Mouse (Mus musculus) liver, postnatal 0 days (tissue): ENCODE results near the gene Vash1. TPM values are rescaled to one million over a fixed set of nuclear protein-coding genes. Genes with fewer than 3 reads are reported as not detected.
A peak's percentile ranks its signal among the peaks of the same experiment; 100 is the strongest.

Experiments
- ATAC-seq: fragments of 200-750 bp; cut with Nextera tagmentation; 2 replicates; pipeline ENCODE4 v1.8.0; 2017; ENCODE audit warnings: mild to moderate bottlenecking, moderate library complexity
- DNase-seq: peaks from one replicate; pipeline ENCODE4 v3.0.0-alpha.2; 2016
- H3K27ac ChIP-seq: fragments of 300-500 bp; sonication (generic); 2 replicates; pipeline ENCODE4 v1.5.1; 2014; ENCODE audit warnings: antibody characterized with exemption, moderate library complexity, mild to moderate bottlenecking, low read depth
- H3K27me3 ChIP-seq: fragments of 300-500 bp; sonication (generic); 2 replicates; pipeline ENCODE4 v1.6.1; 2014; ENCODE audit warnings: low read length, control low read depth, mixed read lengths; ENCODE audit not compliant: insufficient read depth
- H3K36me3 ChIP-seq: fragments of 300-500 bp; sonication (generic); replicated peaks from 2 replicates; pipeline ENCODE4 v1.6.1; 2014; ENCODE audit warnings: mild to moderate bottlenecking, control low read depth, low read length, moderate library complexity, mixed read lengths; ENCODE audit not compliant: insufficient read depth
- H3K4me1 ChIP-seq: fragments of 300-500 bp; sonication (generic); 2 replicates; pipeline ENCODE4 v1.6.1; 2014; ENCODE audit warnings: antibody characterized with exemption, mild to moderate bottlenecking, control low read depth; ENCODE audit not compliant: insufficient read depth
- H3K4me2 ChIP-seq: fragments of 300-500 bp; sonication (generic); 2 replicates; pipeline ENCODE4 v1.6.1; 2014; ENCODE audit warnings: low read depth, mild to moderate bottlenecking, low read length, moderate library complexity, mixed read lengths
- H3K4me3 ChIP-seq: fragments of 300-500 bp; sonication (generic); 2 replicates; pipeline ENCODE4 v1.5.1; 2014; ENCODE audit warnings: low read depth, low read length
- H3K9ac ChIP-seq: fragments of 300-500 bp; sonication (generic); replicated peaks from 2 replicates; pipeline ENCODE4 v1.6.1; 2014; ENCODE audit warnings: mild to moderate bottlenecking, moderate library complexity
- H3K9me3 ChIP-seq: fragments of 300-500 bp; sonication (generic); 2 replicates; pipeline ENCODE4 v1.6.1; 2016; ENCODE audit warnings: mild to moderate bottlenecking, control low read depth, low read length, mixed read lengths
- CTCF ChIP-seq: sonication (generic); IDR thresholded peaks from 2 replicates; pipeline ENCODE4 v1.5.1; 2016; ENCODE audit warnings: antibody characterized with exemption, low read depth
- EP300 ChIP-seq: IDR thresholded peaks from 2 replicates; pipeline ENCODE4 v1.6.1; 2016; ENCODE audit warnings: antibody characterized with exemption, low read depth, mild to moderate bottlenecking
- WGBS: fragments of 180-500 bp; shearing (Covaris S2); extraction: QIAGEN DNeasy Blood & Tissue Kit; methylation state at CpG from one replicate; pipeline ENCODE4 v1.1.7; 2014; ENCODE audit not compliant: insufficient replicate concordance; 5-methylcytosine and 5-hydroxymethylcytosine counted together
- polyA plus RNA-seq: library from polyadenylated mRNA; unstranded; fragments of >200 nt; fragmentation: Nextera tagmentation; extraction: Ambion mirVana; gene quantifications from 2 replicates; pipeline ENCODE4 v1.2.1, GENCODE M21; 2015

The Vash1 gene
- polyA plus RNA-seq, 1 experiment from 2014 or later, result 1.4 TPM

DNA sequence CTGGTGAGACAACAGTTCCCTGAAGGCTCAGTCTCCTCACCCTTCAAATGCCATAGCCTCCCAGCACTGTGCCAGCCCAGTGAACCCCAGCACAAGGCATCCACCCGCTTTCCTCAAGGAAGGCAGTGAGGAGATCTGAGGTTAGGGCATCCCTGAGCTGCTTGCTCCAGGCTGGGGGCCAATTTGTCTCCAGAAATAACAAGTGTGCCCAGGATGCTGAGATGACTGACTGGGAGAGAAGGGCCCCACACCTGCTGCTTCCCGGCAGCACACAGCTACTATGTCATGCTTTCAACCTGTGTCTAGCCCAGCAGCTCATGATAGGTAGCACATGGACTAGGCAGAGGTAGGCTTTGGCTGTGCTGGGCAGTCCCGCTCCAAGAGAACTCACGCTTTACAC lies 23.0 kb downstream of the Vash1 start:
- Histone ChIP-seq H3K9me3 (no peaks in the 10 kb centered on the region), H3K4me2 (no peak overlapping the region), H3K4me1 (no peaks in the 10 kb centered on the region), H3K27me3 (no peaks in the 10 kb centered on the region), H3K4me3 (no peak overlapping the region), H3K27ac (no peak overlapping the region), H3K9ac (no peak overlapping the region), H3K36me3 (no peaks in the 10 kb centered on the region)
- DNase-seq (no peak), ATAC-seq (no peak)
- TF ChIP-seq EP300 (no peak), CTCF (no peak)
- WGBS, result 76% methylated on average over 4 of the region's 4 CpGs

DNA sequence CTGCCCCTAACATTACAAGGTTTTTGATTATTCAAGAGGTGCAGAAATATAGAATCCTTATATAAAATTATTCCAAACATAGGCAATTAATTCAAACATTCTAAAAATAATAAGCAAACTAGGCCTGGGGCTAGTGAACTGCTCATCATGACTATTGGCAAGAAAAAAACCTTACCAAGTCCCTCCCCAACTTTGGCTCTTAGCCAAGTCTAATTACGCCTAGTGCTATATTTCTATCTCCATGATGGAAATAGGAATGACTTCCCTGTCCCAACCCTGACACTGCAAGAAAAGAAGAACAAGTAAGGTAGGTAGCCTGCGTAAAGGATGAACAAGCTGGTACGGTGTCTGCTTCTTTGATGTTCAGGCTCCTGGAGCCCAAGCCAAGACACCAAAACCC lies 24.2 kb downstream of the Vash1 start:
- H3K4me1 ChIP-seq, result no peaks in the 10 kb centered on the region
- no peak overlapping the region for H3K9ac ChIP-seq
- no peak overlapping the region for H3K4me3 ChIP-seq
- H3K27me3 ChIP-seq, result no peaks in the 10 kb centered on the region
- WGBS, result 92% methylated on average over 3 of the region's 3 CpGs
- H3K36me3 ChIP-seq, result no peaks in the 10 kb centered on the region
- H3K27ac ChIP-seq, result no peak overlapping the region
- no peaks in the 10 kb centered on the region for H3K9me3 ChIP-seq
- TF ChIP-seq CTCF, result no peak
- TF ChIP-seq EP300, result no peak
- DNase-seq (no peak), ATAC-seq (no peak)
- H3K4me2 ChIP-seq, result no peak overlapping the region

DNA sequence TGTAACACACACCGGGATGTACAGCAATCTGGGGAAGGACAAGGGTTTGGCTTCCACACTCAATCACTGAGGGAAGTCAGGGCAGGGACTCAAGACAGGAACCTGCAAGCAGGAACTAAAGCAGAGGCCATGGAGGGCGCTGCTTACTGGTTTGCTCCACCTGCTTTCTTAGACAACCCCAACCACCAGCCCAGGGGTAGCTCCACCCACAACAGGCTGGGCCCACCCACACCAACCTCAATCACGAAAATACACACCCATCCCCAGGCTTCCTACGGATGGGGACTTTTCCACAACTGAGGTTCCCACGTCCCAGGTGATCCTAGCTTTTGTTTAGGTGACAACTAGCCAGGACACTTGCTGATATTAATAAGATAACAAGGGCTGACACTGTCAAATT lies 27.3 kb downstream of the Vash1 start:
- Histone ChIP-seq H3K4me3 (no peak overlapping the region), H3K9ac (no peak overlapping the region), H3K36me3 (no peaks in the 10 kb centered on the region), H3K4me2 (no peak overlapping the region), H3K27me3 (no peaks in the 10 kb centered on the region), H3K4me1 (no peaks in the 10 kb centered on the region), H3K27ac (no peak overlapping the region), H3K9me3 (no peaks in the 10 kb centered on the region)
- TF ChIP-seq EP300 (no peak), CTCF (no peak)
- ATAC-seq, result no peak
- WGBS, result 73% methylated on average over 5 of the region's 5 CpGs
- no peak for DNase-seq

DNA sequence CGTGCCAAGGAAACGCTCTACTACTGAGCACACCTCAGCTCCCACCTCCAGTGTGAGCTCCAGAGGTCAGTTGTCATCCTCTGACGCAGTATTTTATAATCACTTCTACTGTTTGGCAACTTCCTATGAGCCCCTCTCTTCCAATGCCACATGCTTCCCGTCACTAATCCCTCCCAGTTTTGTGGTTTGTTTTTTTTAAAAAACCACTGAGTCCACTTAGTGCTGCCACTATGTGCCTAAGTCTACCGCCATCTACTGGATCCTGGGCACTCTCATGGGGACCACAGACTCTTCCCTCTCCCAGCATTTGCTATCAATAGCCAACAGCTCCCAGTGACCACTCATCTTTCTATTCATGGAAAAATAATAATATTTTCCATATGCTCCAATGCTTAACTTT lies 35.5 kb downstream of the Vash1 start:
- TF ChIP-seq EP300 (no peak), CTCF (peak; percentile 45)
- DNase-seq (no peak), ATAC-seq (no peak)
- WGBS, result 27% methylated on average over 5 of the region's 5 CpGs
- Histone ChIP-seq H3K4me3 (no peak overlapping the region), H3K4me2 (no peak overlapping the region), H3K27me3 (no peaks in the 10 kb centered on the region), H3K9ac (no peak overlapping the region), H3K27ac (no peak overlapping the region), H3K9me3 (no peaks in the 10 kb centered on the region), H3K36me3 (no peaks in the 10 kb centered on the region), H3K4me1 (no peaks in the 10 kb centered on the region)

DNA sequence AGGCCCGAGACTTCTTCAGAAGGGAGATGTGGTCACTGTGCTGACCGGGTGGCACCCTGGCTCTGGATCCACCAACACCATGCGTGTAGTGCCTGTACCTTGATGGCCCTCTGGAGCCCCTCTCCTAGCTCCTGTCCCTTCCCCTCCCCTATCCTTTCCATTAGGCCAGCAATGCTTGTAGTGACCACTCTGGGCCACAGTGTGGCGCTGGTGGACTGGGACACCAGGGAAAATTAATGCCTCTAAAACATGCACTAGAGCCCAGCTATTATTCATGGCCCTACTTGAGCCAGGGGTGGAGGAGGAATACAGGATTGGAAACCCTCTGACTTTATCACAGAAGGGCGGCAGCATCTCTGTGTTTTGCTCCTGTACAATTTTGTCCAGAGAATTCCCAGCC lies 36.9 kb downstream of the Vash1 start:
- H3K4me3 ChIP-seq, result no peak overlapping the region
- peak; percentile 72 for DNase-seq
- H3K27me3 ChIP-seq, result no peaks in the 10 kb centered on the region
- H3K27ac ChIP-seq, result no peak overlapping the region
- 49% methylated on average over 5 of the region's 5 CpGs for WGBS
- TF ChIP-seq CTCF (peak; percentile 81), EP300 (no peak)
- no peaks in the 10 kb centered on the region for H3K9me3 ChIP-seq
- H3K4me2 ChIP-seq, result no peak overlapping the region
- H3K4me1 ChIP-seq, result no peaks in the 10 kb centered on the region
- no peak overlapping the region for H3K9ac ChIP-seq
- no peaks in the 10 kb centered on the region for H3K36me3 ChIP-seq
- no peak for ATAC-seq

DNA sequence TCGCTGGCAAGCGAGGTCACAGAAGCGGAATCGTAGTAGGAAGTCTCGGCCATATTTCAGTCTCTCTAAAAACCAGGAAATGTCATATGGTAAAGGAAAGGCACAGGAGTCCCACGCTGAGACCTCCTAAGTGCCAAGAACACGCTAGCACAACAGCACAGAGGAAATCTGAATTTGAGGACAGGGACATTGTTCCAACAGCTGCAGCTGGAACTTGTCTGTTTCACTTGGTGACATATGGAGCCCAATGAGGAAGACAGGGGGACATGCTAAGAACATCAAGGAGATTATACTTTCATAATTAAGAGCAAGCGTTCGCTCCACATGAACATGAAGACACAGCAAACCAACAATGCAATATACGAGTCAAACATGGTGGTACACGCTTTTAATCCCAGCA lies 38.5 kb downstream of the Vash1 start:
- H3K4me3 ChIP-seq, result no peak overlapping the region
- no peak overlapping the region for H3K27ac ChIP-seq
- H3K27me3 ChIP-seq, result no peaks in the 10 kb centered on the region
- H3K9me3 ChIP-seq, result no peaks in the 10 kb centered on the region
- 81% methylated on average over 11 of the region's 11 CpGs for WGBS
- no peak for ATAC-seq
- no peak overlapping the region for H3K9ac ChIP-seq
- TF ChIP-seq EP300 (no peak), CTCF (no peak)
- no peak overlapping the region for H3K4me2 ChIP-seq
- H3K4me1 ChIP-seq, result no peaks in the 10 kb centered on the region
- no peak for DNase-seq
- no peaks in the 10 kb centered on the region for H3K36me3 ChIP-seq

DNA sequence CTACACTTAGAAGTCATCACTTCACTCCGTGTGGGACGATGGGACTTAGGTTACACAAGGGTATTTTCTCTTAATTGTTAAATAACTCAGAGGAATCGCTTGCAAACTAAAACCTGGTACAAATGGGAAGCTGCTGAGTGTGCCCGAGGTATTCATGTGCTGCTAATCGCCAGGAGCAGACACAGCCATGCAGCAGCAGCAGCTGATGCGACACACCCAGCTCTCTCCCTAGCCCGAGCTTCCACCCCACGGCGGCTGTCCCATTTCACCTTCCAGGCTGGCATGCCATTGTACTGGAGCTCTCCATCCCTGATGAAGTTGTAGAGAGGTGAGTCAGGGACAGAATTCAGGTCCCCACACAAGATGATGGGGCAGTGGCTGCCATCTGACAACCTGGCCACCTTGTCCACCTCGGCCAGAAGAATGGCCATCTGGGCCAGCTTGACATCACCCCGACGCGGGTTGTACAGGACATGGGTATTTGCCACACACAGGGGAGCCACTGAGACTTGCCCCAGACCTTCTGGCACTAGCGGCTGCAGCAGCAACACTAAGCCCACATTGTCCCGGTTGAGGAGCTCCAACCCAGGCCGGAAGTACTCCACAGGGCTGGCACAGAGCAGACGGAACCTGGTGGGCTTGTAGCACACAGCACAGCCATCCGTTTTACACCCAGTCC lies 41.6 kb downstream of the Vash1 start:
- Histone ChIP-seq H3K4me2 (no peak overlapping the region), H3K36me3 (no peaks in the 10 kb centered on the region), H3K4me1 (no peaks in the 10 kb centered on the region), H3K27me3 (no peaks in the 10 kb centered on the region), H3K4me3 (no peak overlapping the region), H3K9ac (no peak overlapping the region), H3K9me3 (no peaks in the 10 kb centered on the region), H3K27ac (no peak overlapping the region)
- no peak for ATAC-seq
- WGBS, result 83% methylated on average over 18 of the region's 18 CpGs
- TF ChIP-seq CTCF, result no peak
- no peak for TF ChIP-seq EP300
- DNase-seq, result no peak
